Comparison of ENCODE assay signal across 31 mouse cellular contexts in genomic region chr7:30761769-30762352, GRCm38 (mm10). TPM values are rescaled to one million over a fixed set of nuclear protein-coding genes. Genes with fewer than 3 reads are reported as not detected.
DNase-seq lines count a peak whose midpoint lies in the region; ATAC-seq and TF ChIP-seq lines count a peak whose summit lies in the region.
"Had no signal": no experiment of that assay in that cellular context is flagged by ENCODE, and none has a peak within 500 bp of the region (broad histone marks: within the 10 kb centered on the region; RNA-seq: fewer than 3 reads in every experiment).

No protein-coding gene starts in this region.

- H3K9me3 ChIP-seq in liver, embryonic 12.5 days (replicated peaks): no peaks in the 10 kb centered on the region
- no peaks in the 10 kb centered on the region for H3K9me3 ChIP-seq in midbrain, embryonic 13.5 days
- H3K9me3 ChIP-seq: embryonic facial prominence, embryonic 13.5 days; forebrain, embryonic 12.5 days; heart, embryonic 10.5 days; hindbrain, embryonic 10.5 days; limb, embryonic 15.5 days; neural tube, embryonic 13.5 days had no signal

- H3K4me3 ChIP-seq in kidney, adult 2 months (ENCODE audit: insufficient read depth, low read depth, low read length): no peak overlapping the region
- no peak overlapping the region for H3K4me3 ChIP-seq in liver, embryonic 12.5 days
- no peak overlapping the region for H3K4me3 ChIP-seq in midbrain, embryonic 13.5 days (replicated peaks)
- H3K4me3 ChIP-seq: embryonic facial prominence, embryonic 13.5 days; erythroblast, embryonic 14.5 days; forebrain, embryonic 12.5 days; gastrocnemius, adult 2 months; heart, embryonic 10.5 days; hindbrain, embryonic 10.5 days; left cerebral cortex, adult 2 months; limb, embryonic 15.5 days; neural tube, embryonic 13.5 days had no signal

- H3K4me1 ChIP-seq in kidney, adult 2 months (ENCODE audit: control insufficient read depth, insufficient read depth, low read length): no peaks in the 10 kb centered on the region
- peaks cover 22% of the 10 kb centered on the region for H3K4me1 ChIP-seq in liver, embryonic 12.5 days
- H3K4me1 ChIP-seq in midbrain, embryonic 13.5 days (replicated peaks): no peaks in the 10 kb centered on the region
- H3K4me1 ChIP-seq: embryonic facial prominence, embryonic 13.5 days; forebrain, embryonic 12.5 days; limb, embryonic 15.5 days; neural tube, embryonic 13.5 days had no signal

- no peak overlapping the region for H3K27ac ChIP-seq in kidney, adult 2 months (ENCODE audit: insufficient read depth, low read depth, low read length)
- no peak overlapping the region for H3K27ac ChIP-seq in liver, embryonic 12.5 days
- H3K27ac ChIP-seq in midbrain, embryonic 13.5 days: no peak overlapping the region
- H3K27ac ChIP-seq: embryonic facial prominence, embryonic 13.5 days; forebrain, embryonic 12.5 days; gastrocnemius, adult 2 months; heart, embryonic 10.5 days; hindbrain, embryonic 10.5 days; hindbrain, postnatal 0 days; kidney, postnatal 0 days; left cerebral cortex, adult 2 months; limb, embryonic 15.5 days; neural tube, embryonic 13.5 days had no signal

- ATAC-seq in liver, embryonic 12.5 days: peak; percentile 60
- no peak for ATAC-seq in midbrain, embryonic 13.5 days
- ATAC-seq: activated CD4-positive, CD25-positive, alpha-beta regulatory T cell, adult 4 months; CD4-positive, CD25-positive, alpha-beta regulatory T cell, adult 4 months; hindbrain, postnatal 0 days had no signal

- H3K27me3 ChIP-seq in kidney, adult 2 months (replicated peaks; ENCODE audit: control insufficient read depth, insufficient read depth, low read length): no peaks in the 10 kb centered on the region
- peaks cover 36% of the 10 kb centered on the region for H3K27me3 ChIP-seq in liver, embryonic 12.5 days (replicated peaks)
- 0 out of 2 replicates have a peak, but pooled peaks cover 3% of the 10 kb centered on the region for H3K27me3 ChIP-seq in midbrain, embryonic 13.5 days

- TF ChIP-seq POLR2A in kidney, adult 2 months (IDR thresholded peaks at IDR 0.05; ENCODE audit: low read depth, low read length): no peak

- no peak for TF ChIP-seq CTCF in kidney, adult 2 months (conservative IDR thresholded peaks at IDR 0.05; ENCODE audit: insufficient read depth, insufficient read length, low read depth, low read length)

- no peak overlapping the region for H3K9ac ChIP-seq in liver, embryonic 12.5 days
- H3K9ac ChIP-seq in midbrain, embryonic 13.5 days (replicated peaks): no peak overlapping the region
- H3K9ac ChIP-seq: embryonic facial prominence, embryonic 13.5 days; forebrain, embryonic 12.5 days; limb, embryonic 15.5 days; lung, embryonic 14.5 days; neural tube, embryonic 13.5 days had no signal

- H3K36me3 ChIP-seq in kidney, adult 2 months (ENCODE audit: control insufficient read depth, insufficient read depth, low read length): no peaks in the 10 kb centered on the region
- no peaks in the 10 kb centered on the region for H3K36me3 ChIP-seq in liver, embryonic 12.5 days
- H3K36me3 ChIP-seq in midbrain, embryonic 13.5 days: peaks cover under 1% of the 10 kb centered on the region
- H3K36me3 ChIP-seq: embryonic facial prominence, embryonic 13.5 days; forebrain, embryonic 12.5 days; heart, embryonic 10.5 days; hindbrain, embryonic 10.5 days; limb, embryonic 15.5 days had no signal

- H3K4me2 ChIP-seq in liver, embryonic 12.5 days: no peak overlapping the region
- H3K4me2 ChIP-seq in midbrain, embryonic 13.5 days (replicated peaks): no peak overlapping the region
- H3K4me2 ChIP-seq: embryonic facial prominence, embryonic 13.5 days; forebrain, embryonic 12.5 days; limb, embryonic 15.5 days; lung, embryonic 14.5 days; midbrain, embryonic 11.5 days; neural tube, embryonic 13.5 days had no signal

- peak; percentile 10 for DNase-seq in kidney, adult 2 months
- DNase-seq in kidney, adult 18-20 months: no peak
- peak; percentile 77 for DNase-seq in MEL-GATA-1-ER (ENCODE audit: extremely low read depth, low read depth)
- DNase-seq in monocyte, adult 2 months (ENCODE audit: low read depth in 1 of 2, low spot score in 2 of 2): peak; percentile 21 to 42
- no peak for DNase-seq in natural killer cell, adult 2 months (ENCODE audit: low spot score in 2 of 2)
- DNase-seq in yolk sac, embryonic 10.5 days (ENCODE audit: low spot score): no peak
- DNase-seq: adrenal gland, adult 8-10 months; cerebellum, adult 2 months; cerebellum, postnatal 25 days; embryo, embryonic 11 days; gastrocnemius, adult 2 months; kidney, adult 11 months; left cerebral cortex, postnatal 4 days; lung, embryonic 14.5 days had no signal

- 70% methylated on average over 4 of the region's 4 CpGs for WGBS in kidney, adult 2 months
- 12% methylated on average over 4 of the region's 4 CpGs for WGBS in liver, embryonic 12.5 days (ENCODE audit: insufficient replicate concordance)
- 76% methylated on average over 4 of the region's 4 CpGs for WGBS in midbrain, embryonic 13.5 days

RNA-seq across cellular contexts. Expression of gene Dmkn, which starts 1.7 kb away (rescaled TPM):
- 2.1 and 2.2 TPM in 2 replicates for polyA plus RNA-seq in kidney, adult 2 months (2012; rRNA removed)
- not detected in 2 replicates for polyA plus RNA-seq in liver, embryonic 12.5 days (2016; fragmentation: Nextera tagmentation; extraction: Ambion mirVana)
- polyA plus RNA-seq in midbrain, embryonic 13.5 days (2015; fragmentation: Nextera tagmentation; extraction: Ambion mirVana): 0.27 and 0.57 TPM in 2 replicates
- polyA plus RNA-seq: erythroblast, embryonic 14.5 days; forebrain, embryonic 12.5 days; midbrain, embryonic 11.5 days had no signal

RNA-seq across cellular contexts. Expression of gene Sbsn, which starts 10.6 kb away (rescaled TPM):
- polyA plus RNA-seq in kidney, adult 2 months (2012; rRNA removed): 1.4 and 1.9 TPM in 2 replicates
- polyA plus RNA-seq in liver, embryonic 12.5 days (2016; fragmentation: Nextera tagmentation; extraction: Ambion mirVana): 0.19 and 0.41 TPM in 2 replicates
- 2.3 TPM in 2 replicates for polyA plus RNA-seq in midbrain, embryonic 13.5 days (2015; fragmentation: Nextera tagmentation; extraction: Ambion mirVana)

RNA-seq across cellular contexts. Expression of gene Gapdhs, which starts 18.4 kb away (rescaled TPM):
- polyA plus RNA-seq in kidney, adult 2 months (2012; rRNA removed): 0.31 and 0.86 TPM in 2 replicates
- polyA plus RNA-seq in liver, embryonic 12.5 days (2016; fragmentation: Nextera tagmentation; extraction: Ambion mirVana): not detected in 2 replicates
- 1.1 and 2.2 TPM in 2 replicates for polyA plus RNA-seq in midbrain, embryonic 13.5 days (2015; fragmentation: Nextera tagmentation; extraction: Ambion mirVana)
- polyA plus RNA-seq: activated CD4-positive, CD25-positive, alpha-beta regulatory T cell, adult 4 months; CD4-positive, CD25-positive, alpha-beta regulatory T cell, adult 4 months; cerebellum, adult 2 months; erythroblast, embryonic 14.5 days; heart, postnatal 0 days; large intestine, adult 2 months had no signal

RNA-seq across cellular contexts. Expression of gene Krtdap, which starts 25.8 kb away (rescaled TPM):
- 0.50 TPM in 1 of 2 replicates, not detected in the other for polyA plus RNA-seq in kidney, adult 2 months (2012; rRNA removed)
- not detected in 2 replicates for polyA plus RNA-seq in liver, embryonic 12.5 days (2016; fragmentation: Nextera tagmentation; extraction: Ambion mirVana)
- not detected in 2 replicates for polyA plus RNA-seq in midbrain, embryonic 13.5 days (2015; fragmentation: Nextera tagmentation; extraction: Ambion mirVana)
- polyA plus RNA-seq: activated CD4-positive, CD25-positive, alpha-beta regulatory T cell, adult 4 months; CD4-positive, CD25-positive, alpha-beta regulatory T cell, adult 4 months; cerebellum, adult 2 months; erythroblast, embryonic 14.5 days; forebrain, embryonic 12.5 days; heart, embryonic 10.5 days; hindbrain, embryonic 10.5 days; lung, embryonic 14.5 days; midbrain, embryonic 11.5 days had no signal

RNA-seq across cellular contexts. Expression of gene Tmem147, which starts 32.5 kb away (rescaled TPM):
- 457 and 511 TPM in 2 replicates for polyA plus RNA-seq in kidney, adult 2 months (2012; rRNA removed)
- polyA plus RNA-seq in liver, embryonic 12.5 days (2016; fragmentation: Nextera tagmentation; extraction: Ambion mirVana): 125 and 126 TPM in 2 replicates
- polyA plus RNA-seq in midbrain, embryonic 13.5 days (2015; fragmentation: Nextera tagmentation; extraction: Ambion mirVana): 200 and 203 TPM in 2 replicates

Comparison
In these comparisons a context has a peak if more than half of its experiments do, and no peak if none do; other contexts are left out.
1. DNase-seq: peak in kidney, adult 2 months (single experiment), MEL-GATA-1-ER (single experiment) and monocyte, adult 2 months (2 of 2); none in kidney, adult 18-20 months (single experiment), natural killer cell, adult 2 months (0 of 2) and yolk sac, embryonic 10.5 days (single experiment).